8 mouse cellular contexts compared by ENCODE assay signal in genomic region chr6:90422565-90422964, GRCm38 (mm10). TPM values are rescaled to one million over a fixed set of nuclear protein-coding genes. Genes with fewer than 3 reads are reported as not detected.
A peak's percentile ranks its signal among the peaks of the same experiment; 100 is the strongest.
DNase-seq lines count a peak whose midpoint lies in the region; ATAC-seq lines count a peak whose summit lies in the region.

No protein-coding gene starts in this region.

- peak overlapping the region; percentile 54 for H3K9ac ChIP-seq in hindbrain, embryonic 16.5 days (ENCODE audit: low read depth, low read length)

- DNase-seq in T-cell, adult 2 months (ENCODE audit: low spot score), result peak; percentile 69
- peak; percentile 78 to 90 for DNase-seq in cerebellum, postnatal 25 days
- peak; percentile 77 for DNase-seq in gastrocnemius, adult 18-20 months (ENCODE audit: low spot score)
- DNase-seq in left cerebral cortex, adult 11 months (ENCODE audit: low spot score), result peak; percentile 67
- DNase-seq in lung, postnatal 4 days, result peak; percentile 83 to 85
- peak; percentile 90 for DNase-seq in right cerebral cortex, adult 18-20 months
- DNase-seq in urinary bladder, postnatal 36 days (ENCODE audit: low spot score in 2 of 2), result peak; percentile 61 to 78

- H3K27ac ChIP-seq in hindbrain, embryonic 16.5 days (ENCODE audit: low read depth, low read length), result peak overlapping the region; percentile 64

- 0 out of 2 replicates have a peak, but pooled peaks cover 2% of the 10 kb centered on the region for H3K27me3 ChIP-seq in hindbrain, embryonic 16.5 days (replicated peaks; ENCODE audit: control insufficient read depth, insufficient read depth, low read length)

- peak overlapping the region; percentile 56 for H3K4me2 ChIP-seq in hindbrain, embryonic 16.5 days (ENCODE audit: low read length)

- peaks cover 9% of the 10 kb centered on the region; the same call in 1 of the 2 replicates for H3K4me1 ChIP-seq in hindbrain, embryonic 16.5 days (ENCODE audit: control insufficient read depth, insufficient read depth, low read depth, low read length)

- H3K36me3 ChIP-seq in hindbrain, embryonic 16.5 days (ENCODE audit: control insufficient read depth, insufficient read depth, low read length), result no peaks in the 10 kb centered on the region

- peak; percentile 94 for ATAC-seq in hindbrain, embryonic 16.5 days

- 3% methylated on average over 14 of the region's 14 CpGs for WGBS in hindbrain, embryonic 16.5 days

- H3K4me3 ChIP-seq in hindbrain, embryonic 16.5 days (ENCODE audit: low read length), result peak overlapping the region; percentile 18; the same call in 1 of the 2 replicates

- H3K9me3 ChIP-seq in hindbrain, embryonic 16.5 days (ENCODE audit: control insufficient read depth, low read length), result no peaks in the 10 kb centered on the region

RNA-seq across cellular contexts. Expression of gene Cfap100, which starts 6.0 kb away (rescaled TPM):
- under 1 TPM in 1 of 2 experiments, not detected in 1; 0.12 TPM for total RNA-seq in gastrocnemius, adult 18-20 months (2021)
- polyA plus RNA-seq in hindbrain, embryonic 16.5 days (2015; fragmentation: Nextera tagmentation; extraction: Ambion mirVana), result 7.5 and 10.3 TPM in 2 replicates

RNA-seq across cellular contexts. Expression of gene Klf15, which starts 39.8 kb away (rescaled TPM):
- 10 to 100 TPM; 33.8 to 73.0 TPM for total RNA-seq in gastrocnemius, adult 18-20 months (2021)
- polyA plus RNA-seq in hindbrain, embryonic 16.5 days (2015; fragmentation: Nextera tagmentation; extraction: Ambion mirVana), result 20.9 and 25.1 TPM in 2 replicates

RNA-seq across cellular contexts. Expression of gene Zxdc, which starts 53.3 kb away (rescaled TPM):
- total RNA-seq in gastrocnemius, adult 18-20 months (2021), result 10 to 100 TPM; 13.7 to 13.9 TPM
- polyA plus RNA-seq in hindbrain, embryonic 16.5 days (2015; fragmentation: Nextera tagmentation; extraction: Ambion mirVana), result 7.7 and 9.7 TPM in 2 replicates

Comparison
In these comparisons a context has a peak if more than half of its experiments do, and no peak if none do; other contexts are left out.
1. Peak in every context shown above with its lines: DNase-seq, ATAC-seq, H3K4me3 ChIP-seq and H3K27ac ChIP-seq.